Mouse (Mus musculus) G1E (cell line): ENCODE results near the gene Lcmt1. TPM values are rescaled to one million over a fixed set of nuclear protein-coding genes. Genes with fewer than 3 reads are reported as not detected.
A peak's percentile ranks its signal among the peaks of the same experiment; 100 is the strongest.

ENCODE experiments used
- ATAC-seq: 2 replicates; pipeline ENCODE4 v1.8.0; 2016; ENCODE audit warnings: mild to moderate bottlenecking; ENCODE audit not compliant: insufficient number of reproducible peaks, poor library complexity, low FRiP score, severe bottlenecking; ENCODE audit errors: extremely low read depth
- DNase-seq: peaks from one replicate; pipeline ENCODE4 v3.0.0; 2012; ENCODE audit warnings: low spot score
- H3K27me3 ChIP-seq: 2 replicates; pipeline ENCODE4 v1.6.1; 2012; ENCODE audit warnings: mild to moderate bottlenecking, low read length, inconsistent platforms; ENCODE audit not compliant: insufficient read depth
- H3K36me3 ChIP-seq: replicated peaks from 2 replicates; pipeline ENCODE3; 2012; ENCODE audit warnings: mild to moderate bottlenecking, inconsistent platforms
- H3K4me1 ChIP-seq: 2 replicates; pipeline ENCODE4 v1.6.1; 2012; ENCODE audit warnings: low read depth, low read length, inconsistent platforms, mixed read lengths; ENCODE audit not compliant: insufficient read depth
- H3K4me3 ChIP-seq: 2 replicates; pipeline ENCODE4 v1.5.1; 2012; ENCODE audit warnings: low read depth, mild to moderate bottlenecking, inconsistent platforms, low read length, moderate library complexity, mixed read lengths
- H3K9me3 ChIP-seq: replicated peaks from 2 replicates; pipeline ENCODE4 v1.6.1; 2012; ENCODE audit warnings: inconsistent platforms
- CTCF ChIP-seq: IDR thresholded peaks from 2 replicates; pipeline ENCODE4 v1.5.1; 2012; ENCODE audit warnings: low read depth, low read length, inconsistent platforms, mixed read lengths
- GATA1 ChIP-seq: IDR thresholded peaks from 2 replicates; pipeline ENCODE4 v1.6.1; 2012; ENCODE audit warnings: borderline replicate concordance, low read length, inconsistent platforms, mixed read lengths
- GATA2 ChIP-seq: IDR thresholded peaks from 2 replicates; pipeline ENCODE4 v1.6.1; 2012; ENCODE audit warnings: low read depth, low read length, inconsistent platforms, borderline replicate concordance
- POLR2AphosphoS5 ChIP-seq: IDR thresholded peaks from 2 replicates; pipeline ENCODE4 v1.6.1; 2012; ENCODE audit warnings: low read depth, low read length, inconsistent platforms; ENCODE audit not compliant: insufficient replicate concordance
- TAL1 ChIP-seq: conservative IDR thresholded peaks from 2 replicates; pipeline ENCODE4 v1.6.1; 2012; ENCODE audit warnings: low read depth, low read length, inconsistent platforms, mixed read lengths
- polyA plus RNA-seq: library from polyadenylated mRNA; stranded (reverse); fragments of >175 nt; gene quantifications from 2 replicates; pipeline ENCODE4 v1.2.3, GENCODE M21; 2012
- total RNA-seq, 2 experiments: library from RNA; stranded (forward) in 1 of 2; stranded (reverse) in 1 of 2; fragments of 200-1000 nt in 1 of 2; fragments of >200 nt in 1 of 2; fragmentation: Nextera tagmentation in 1 of 2; gene quantifications; 2 replicates each; pipeline ENCODE4 v1.2.3; 2014 to 2017

The Lcmt1 gene
- total and polyA plus RNA-seq, 3 experiments = 5.6 to 31.4 (median 17.2) TPM

- TF ChIP-seq CTCF (no peak), GATA1 (no peak), POLR2AphosphoS5 (no peak), TAL1 (no peak), GATA2 (no peak)
- ATAC-seq (no peak), DNase-seq (no peak)
- Histone ChIP-seq H3K9me3 (no peaks in the 10 kb centered on the region), H3K4me1 (peaks cover 20% of the 10 kb centered on the region), H3K36me3 (no peaks in the 10 kb centered on the region), H3K27me3 (peaks cover 5% of the 10 kb centered on the region; the same call in 1 of the 2 replicates), H3K4me3 (no peak overlapping the region)
Observed at GRCm38 (mm10) chr7:123453066-123453465, 83.5 kb downstream of the Lcmt1 start.

- H3K36me3 ChIP-seq = no peaks in the 10 kb centered on the region
- no peak overlapping the region for H3K4me3 ChIP-seq
- no peaks in the 10 kb centered on the region for H3K9me3 ChIP-seq
- peaks cover 5% of the 10 kb centered on the region; the same call in 1 of the 2 replicates for H3K27me3 ChIP-seq
- no peak for ATAC-seq
- H3K4me1 ChIP-seq = peaks cover 38% of the 10 kb centered on the region
- DNase-seq = no peak
- TF ChIP-seq GATA2 (no peak), GATA1 (no peak), TAL1 (no peak), CTCF (no peak), POLR2AphosphoS5 (no peak)
Observed at GRCm38 (mm10) chr7:123455088-123455487, 85.5 kb downstream of the Lcmt1 start.

DNA sequence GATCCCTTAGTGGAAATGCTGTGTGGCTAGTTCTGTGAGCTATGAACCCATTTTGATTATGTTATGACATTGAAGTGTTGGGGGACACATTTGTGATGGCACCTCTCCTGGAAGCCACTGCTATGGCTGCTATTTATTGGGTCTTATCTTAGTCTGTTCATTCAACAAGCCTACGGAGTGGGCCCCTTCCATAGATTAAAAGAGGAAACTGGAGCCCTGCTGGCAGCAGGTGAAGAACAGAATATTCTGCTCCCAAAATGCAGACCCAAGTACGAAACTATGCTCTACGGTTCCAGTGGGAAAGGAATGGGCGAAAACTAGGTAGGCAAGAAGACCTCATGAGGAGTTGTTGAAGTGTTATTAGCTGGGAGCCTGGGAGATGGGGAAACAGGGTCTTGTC lies 88.7 kb downstream of the Lcmt1 start:
- TF ChIP-seq CTCF (no peak), GATA2 (no peak), POLR2AphosphoS5 (no peak), GATA1 (no peak), TAL1 (no peak)
- Histone ChIP-seq H3K36me3 (no peaks in the 10 kb centered on the region), H3K4me1 (peaks cover 68% of the 10 kb centered on the region), H3K9me3 (no peaks in the 10 kb centered on the region), H3K27me3 (peaks cover 5% of the 10 kb centered on the region; the same call in 1 of the 2 replicates), H3K4me3 (no peak overlapping the region; the same call in 1 of the 2 replicates)
- no peak for ATAC-seq
- DNase-seq = peak; percentile 11

GRCm38 (mm10) chr7:123459247-123459646 lies 89.7 kb downstream of the Lcmt1 start:
- Histone ChIP-seq H3K4me1 (peaks cover 74% of the 10 kb centered on the region), H3K9me3 (no peaks in the 10 kb centered on the region), H3K27me3 (0 out of 2 replicates have a peak, but pooled peaks cover 3% of the 10 kb centered on the region), H3K36me3 (no peaks in the 10 kb centered on the region), H3K4me3 (no peak overlapping the region; the same call in 1 of the 2 replicates)
- ATAC-seq (peak; percentile 67), DNase-seq (peak; percentile 33)
- peak; percentile 91 for TF ChIP-seq TAL1
- no peak for TF ChIP-seq GATA1
- no peak for TF ChIP-seq CTCF

DNA sequence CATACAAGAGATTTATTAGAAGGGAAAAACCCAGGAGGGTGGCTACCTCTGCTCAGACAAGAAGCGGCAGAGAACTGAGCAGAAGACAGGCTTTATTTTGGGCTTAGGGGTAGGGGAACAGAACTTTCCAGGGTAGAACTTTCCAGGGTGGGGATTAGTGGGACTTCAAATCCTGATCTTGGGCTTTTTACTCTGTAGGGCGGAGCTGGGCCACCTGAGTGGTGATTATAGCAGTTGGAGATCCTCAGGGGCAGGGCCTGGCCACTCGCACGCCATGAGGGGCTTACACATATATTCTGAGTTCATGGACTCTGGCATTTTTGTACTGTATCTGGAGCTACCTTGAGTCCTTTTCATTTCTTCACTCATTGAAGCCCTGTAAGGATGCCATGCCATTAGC lies 91.7 kb downstream of the Lcmt1 start:
- DNase-seq = no peak
- peak overlapping the region; percentile 56; the same call in 1 of the 2 replicates for H3K4me3 ChIP-seq
- no peaks in the 10 kb centered on the region for H3K9me3 ChIP-seq
- H3K27me3 ChIP-seq = peaks cover 9% of the 10 kb centered on the region; the same call in 1 of the 2 replicates
- peaks cover 78% of the 10 kb centered on the region for H3K4me1 ChIP-seq
- no peak for ATAC-seq
- TF ChIP-seq GATA2 (no peak), POLR2AphosphoS5 (no peak), CTCF (no peak), TAL1 (no peak), GATA1 (no peak)
- H3K36me3 ChIP-seq = no peaks in the 10 kb centered on the region

GRCm38 (mm10) chr7:123462070-123462501 lies 92.5 kb downstream of the Lcmt1 start, which contains the start of gene Aqp8:
Gene Aqp8 (plus strand): TSS chr7:123462291.
- Histone ChIP-seq H3K4me3 (peak within 1 kb of the TSS; percentile 56; the same call in 1 of the 2 replicates), H3K9me3 (no peaks in the 10 kb centered on the region), H3K4me1 (peaks cover 72% of the 10 kb centered on the region), H3K36me3 (no peaks in the 10 kb centered on the region), H3K27me3 (peaks cover 13% of the 10 kb centered on the region)
- ATAC-seq (peak; percentile 74), DNase-seq (peak; percentile 71)
- TF ChIP-seq TAL1 (peak; percentile 91), GATA1 (no peak)

DNA sequence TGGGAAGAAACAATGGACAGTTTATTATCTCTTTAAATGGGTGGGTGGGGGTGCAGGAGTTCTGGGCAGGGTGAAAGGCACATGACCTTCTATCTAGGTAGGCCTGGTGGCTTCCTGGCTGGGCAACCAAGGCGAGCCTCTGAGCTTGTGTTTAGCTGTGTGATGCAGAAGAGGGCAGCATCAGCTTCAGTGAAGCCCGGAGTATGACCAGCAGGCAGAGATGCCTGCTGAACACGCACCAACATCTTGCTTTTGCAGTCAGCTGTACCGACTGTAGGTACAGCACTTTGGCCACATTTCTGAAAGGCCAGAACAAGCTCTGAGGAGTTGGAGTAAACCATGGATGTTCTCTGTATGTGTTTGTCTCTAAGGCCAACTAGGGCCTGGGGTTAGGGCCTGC lies 94.0 kb downstream of the Lcmt1 start:
- no peak for ATAC-seq
- peaks cover 57% of the 10 kb centered on the region for H3K4me1 ChIP-seq
- no peak overlapping the region for H3K4me3 ChIP-seq

More for the DNA sequence above, 94.0 kb downstream of the Lcmt1 start:
- Histone ChIP-seq H3K9me3 (no peaks in the 10 kb centered on the region), H3K27me3 (peaks cover 24% of the 10 kb centered on the region), H3K36me3 (no peaks in the 10 kb centered on the region)
- DNase-seq = no peak
- TF ChIP-seq GATA1 (no peak), GATA2 (no peak), POLR2AphosphoS5 (no peak), TAL1 (no peak), CTCF (no peak)
